Mouse (Mus musculus): ENCODE measurements at regions not wholly inside any gene's neighbourhood (a gene's known extent, or its start where the extent isn't known, plus 50 kb on each side); places are given as distances from the start of the nearest gene placed in this dataset.

- no peak overlapping the region for H3K4me3 ChIP-seq
- H3K27me3 ChIP-seq: no peaks in the 10 kb centered on the region
- no peaks in the 10 kb centered on the region for H3K36me3 ChIP-seq
- H3K4me2 ChIP-seq (replicated peaks): no peak overlapping the region
- H3K4me1 ChIP-seq: no peaks in the 10 kb centered on the region
- no peak overlapping the region for H3K27ac ChIP-seq
- 70% methylated on average over 1 of the region's 1 CpGs for WGBS
- H3K9me3 ChIP-seq: 0 out of 2 replicates have a peak, but pooled peaks cover 3% of the 10 kb centered on the region
- H3K9ac ChIP-seq: no peak overlapping the region
- no peak for ATAC-seq (ENCODE audit: low FRiP score, low read depth)
Measured at GRCm38 (mm10) chr1:151126756-151127155, 55.6 kb upstream of the Gm47985 start.

DNA sequence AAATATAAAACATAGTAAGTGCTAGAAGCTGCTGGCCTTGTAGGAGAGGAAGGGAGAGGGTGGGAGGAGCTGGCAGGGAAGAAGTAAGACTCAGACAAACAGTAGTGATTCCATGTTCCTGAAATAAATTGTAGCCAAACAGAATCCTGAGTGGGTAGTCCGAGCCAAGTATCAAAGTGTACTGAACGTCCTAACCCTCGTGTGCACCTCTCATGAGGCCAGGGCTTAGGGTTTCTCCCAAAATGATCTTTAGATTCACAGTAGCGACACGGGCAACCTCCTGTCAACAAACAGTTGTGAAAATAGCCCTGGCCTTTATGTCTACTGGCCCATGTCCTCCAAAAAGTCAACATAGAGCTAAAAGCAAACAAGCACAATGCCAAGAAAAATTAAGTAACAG, 54.3 kb upstream of the Gm47985 start:
- WGBS: 80% methylated on average over 5 of the region's 5 CpGs
- Histone ChIP-seq H3K27me3 (no peaks in the 10 kb centered on the region), H3K4me3 (no peak overlapping the region), H3K9me3 (no peaks in the 10 kb centered on the region), H3K36me3 (no peaks in the 10 kb centered on the region), H3K4me1 (no peaks in the 10 kb centered on the region), H3K27ac (no peak overlapping the region), H3K9ac (no peak overlapping the region), H3K4me2 (replicated peaks) (no peak overlapping the region)
- no peak for ATAC-seq (ENCODE audit: low FRiP score, low read depth)

GRCm38 (mm10) chr1:151128955-151129354, 53.4 kb upstream of the Gm47985 start:
- Histone ChIP-seq H3K9ac (no peak overlapping the region), H3K36me3 (no peaks in the 10 kb centered on the region), H3K4me1 (no peaks in the 10 kb centered on the region), H3K27me3 (no peaks in the 10 kb centered on the region), H3K4me2 (replicated peaks) (no peak overlapping the region), H3K9me3 (no peaks in the 10 kb centered on the region), H3K4me3 (no peak overlapping the region), H3K27ac (no peak overlapping the region)
- ATAC-seq (ENCODE audit: low FRiP score, low read depth): no peak

GRCm38 (mm10) chr1:151130036-151130435, 52.3 kb upstream of the Gm47985 start:
- 76% methylated on average over 6 of the region's 6 CpGs for WGBS
- Histone ChIP-seq H3K4me3 (no peak overlapping the region), H3K27ac (no peak overlapping the region), H3K9ac (no peak overlapping the region), H3K4me1 (no peaks in the 10 kb centered on the region), H3K36me3 (no peaks in the 10 kb centered on the region), H3K9me3 (no peaks in the 10 kb centered on the region), H3K4me2 (replicated peaks) (no peak overlapping the region), H3K27me3 (no peaks in the 10 kb centered on the region)
- no peak for ATAC-seq (ENCODE audit: low FRiP score, low read depth)

DNA sequence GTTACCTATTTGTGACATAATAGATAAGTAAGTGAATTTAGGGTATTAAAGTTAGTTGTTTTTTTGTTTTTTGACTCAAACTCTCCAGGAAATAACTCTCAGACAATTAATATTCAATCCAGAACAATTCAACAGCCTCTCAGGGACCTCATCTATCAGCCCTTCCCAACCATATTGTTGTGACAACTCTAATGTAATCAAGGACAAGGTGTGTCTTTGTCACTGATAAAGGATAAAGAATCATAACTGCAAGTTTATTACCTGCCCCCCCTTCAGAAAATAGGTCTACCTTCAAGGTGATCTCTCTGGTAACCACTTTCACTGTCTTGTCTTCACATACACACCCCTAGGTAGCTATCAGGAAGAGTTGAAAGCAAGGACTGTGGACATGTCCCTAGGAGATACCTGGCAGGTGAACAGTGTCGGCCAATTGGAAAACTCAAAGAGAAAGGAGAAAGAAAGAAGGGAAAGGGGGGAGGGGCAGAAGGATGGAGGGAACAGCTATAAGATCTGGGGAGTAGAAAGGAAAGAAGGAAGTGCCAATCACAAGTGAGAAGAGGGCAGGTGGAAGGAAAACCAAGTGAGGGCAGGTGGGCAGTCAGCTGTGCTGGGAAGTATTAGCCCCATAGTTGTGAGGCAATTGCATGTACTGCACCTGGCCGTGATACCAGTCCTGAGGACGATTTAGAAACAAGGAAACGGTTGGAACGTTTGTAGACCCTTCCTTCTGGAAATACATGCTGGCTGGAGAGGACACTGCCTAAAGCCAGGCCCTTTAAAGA, 51.3 kb upstream of the Gm47985 start:
- H3K36me3 ChIP-seq: no peaks in the 10 kb centered on the region
- H3K4me3 ChIP-seq: no peak overlapping the region
- H3K27me3 ChIP-seq: no peaks in the 10 kb centered on the region
- no peak overlapping the region for H3K27ac ChIP-seq
- no peaks in the 10 kb centered on the region for H3K4me1 ChIP-seq
- no peak overlapping the region for H3K9ac ChIP-seq
- H3K9me3 ChIP-seq: no peaks in the 10 kb centered on the region
- WGBS: 79% methylated on average over 5 of the region's 5 CpGs
- ATAC-seq (ENCODE audit: low FRiP score, low read depth): no peak
- H3K4me2 ChIP-seq (replicated peaks): no peak overlapping the region

GRCm38 (mm10) chr1:151131627-151132284, 50.6 kb upstream of the Gm47985 start:
- H3K4me1 ChIP-seq: no peaks in the 10 kb centered on the region
- H3K9ac ChIP-seq: no peak overlapping the region
- ATAC-seq (ENCODE audit: low FRiP score, low read depth): no peak
- no peaks in the 10 kb centered on the region for H3K9me3 ChIP-seq
- 76% methylated on average over 4 of the region's 4 CpGs for WGBS
- no peaks in the 10 kb centered on the region for H3K36me3 ChIP-seq
- no peak overlapping the region for H3K4me2 ChIP-seq (replicated peaks)
- H3K4me3 ChIP-seq: no peak overlapping the region
- H3K27ac ChIP-seq: no peak overlapping the region
- H3K27me3 ChIP-seq: no peaks in the 10 kb centered on the region

Measured in limb, embryonic 13.5 days (tissue).